Mouse (Mus musculus) kidney, adult 18-20 months (tissue): ENCODE measurements around the gene Frmd8.
A peak's percentile ranks its signal among the peaks of the same experiment; 100 is the strongest.

Experiments used
- DNase-seq: peaks from one replicate; pipeline ENCODE4 v3.0.0; 2021

Frmd8 gene

DNA sequence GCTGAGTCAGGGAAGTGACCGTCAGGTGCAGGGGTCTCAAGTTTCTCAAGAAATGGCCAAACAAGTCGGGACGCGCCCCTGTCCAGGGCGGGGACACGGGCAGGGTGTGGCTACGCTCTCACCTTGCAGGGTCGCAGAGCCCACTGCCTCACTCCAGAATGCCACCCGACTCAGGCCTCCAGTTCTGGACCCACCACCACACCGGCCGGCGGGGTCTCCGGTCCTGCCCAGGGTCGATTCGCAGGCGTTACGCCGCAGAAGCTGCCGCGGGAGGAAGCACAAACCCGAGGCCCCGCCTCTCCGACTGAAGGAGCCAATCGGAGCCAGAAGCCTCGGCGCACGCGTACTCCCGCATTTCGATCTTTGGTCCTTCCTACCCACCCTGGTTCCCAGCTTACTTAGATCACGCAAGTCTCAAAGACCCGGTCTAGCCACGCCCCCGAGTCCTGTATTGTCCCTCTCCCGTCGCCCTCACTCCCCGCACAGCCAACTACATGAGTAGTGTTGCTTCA is at the start of gene Frmd8:
Gene Frmd8, minus strand, starts transcription at position 306 of the 512 bp plus-strand sequence.
- peak; percentile 94 for DNase-seq

DNA sequence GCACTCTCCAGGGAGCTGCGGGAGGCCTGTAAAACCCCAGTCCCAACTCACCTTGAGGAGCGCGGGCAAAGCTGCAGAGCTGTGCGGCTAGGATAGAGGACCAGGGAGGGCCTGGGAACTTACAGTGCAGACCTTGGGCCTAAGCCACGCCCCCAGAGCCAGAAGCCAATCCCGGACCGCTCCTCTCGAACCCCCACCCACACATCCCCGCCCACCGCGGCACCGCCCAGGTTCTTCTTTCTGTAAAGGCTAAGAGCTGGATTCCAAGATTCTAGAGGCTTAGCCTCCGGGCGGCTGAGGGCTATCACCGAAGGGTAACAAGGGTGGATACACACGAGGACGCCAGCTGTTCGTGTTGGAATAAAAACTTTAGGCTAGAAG is 49.6 kb upstream of the Frmd8 start, which contains the start of gene Cdc42ep2:
Gene Cdc42ep2, minus strand, starts transcription at position 104 of the 381 bp plus-strand sequence.
- DNase-seq: peak; percentile 96

DNA sequence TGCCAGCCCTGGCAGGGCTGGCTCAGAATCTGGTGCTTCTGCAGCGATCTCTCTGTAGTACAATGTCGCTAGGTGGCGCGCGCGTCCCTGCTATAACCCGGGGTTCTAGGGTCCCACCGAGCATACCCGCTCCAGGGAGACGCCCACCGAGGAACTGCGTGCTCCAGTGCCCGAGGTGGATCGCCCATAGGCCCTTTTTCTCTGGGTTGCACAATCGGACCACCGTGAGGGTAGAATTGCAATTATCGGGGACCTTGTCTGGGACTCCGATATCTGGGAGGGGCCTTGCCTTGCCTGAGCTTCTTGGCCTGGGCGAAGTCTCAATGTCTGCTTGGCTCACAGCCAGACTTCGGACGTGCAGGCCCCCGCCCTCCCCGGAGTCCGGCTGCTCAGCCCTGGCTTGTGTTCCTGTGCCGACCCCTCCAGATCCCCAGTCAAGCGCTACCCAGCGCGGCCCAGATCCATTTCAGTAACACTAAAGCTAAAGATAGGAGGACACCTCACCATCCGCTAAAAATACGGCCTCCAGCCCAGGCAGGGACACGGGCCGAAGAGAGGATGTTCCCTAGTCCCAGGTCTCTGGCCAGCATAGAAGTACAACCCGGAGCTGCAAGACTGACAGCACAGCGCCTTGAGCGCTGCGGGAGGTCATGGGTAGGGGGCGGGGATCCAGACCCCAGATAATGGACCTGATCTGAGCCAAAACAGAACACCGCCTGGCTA is 49.1 kb upstream of the Frmd8 start:
- DNase-seq: peak; percentile 95

DNA sequence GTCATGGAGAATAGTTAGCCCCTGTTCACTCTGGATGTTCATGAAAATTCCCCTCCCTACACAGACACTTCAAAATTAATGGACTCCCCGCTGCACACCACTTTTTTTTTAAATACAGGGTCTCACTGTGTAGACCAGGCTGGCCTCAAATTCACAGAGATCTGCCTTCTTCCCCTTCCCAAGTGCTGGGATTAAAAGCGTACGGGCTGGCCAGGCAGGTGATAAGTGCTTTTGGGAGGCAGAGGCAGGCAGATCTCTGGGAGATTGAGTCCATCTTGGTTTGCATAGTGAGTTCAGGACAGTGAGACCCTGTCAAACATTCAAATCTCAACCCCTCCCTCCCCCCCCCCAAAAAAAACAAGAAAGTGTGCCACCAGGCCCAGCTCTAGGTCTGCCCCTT is 47.9 kb upstream of the Frmd8 start:
- no peak for DNase-seq

DNA sequence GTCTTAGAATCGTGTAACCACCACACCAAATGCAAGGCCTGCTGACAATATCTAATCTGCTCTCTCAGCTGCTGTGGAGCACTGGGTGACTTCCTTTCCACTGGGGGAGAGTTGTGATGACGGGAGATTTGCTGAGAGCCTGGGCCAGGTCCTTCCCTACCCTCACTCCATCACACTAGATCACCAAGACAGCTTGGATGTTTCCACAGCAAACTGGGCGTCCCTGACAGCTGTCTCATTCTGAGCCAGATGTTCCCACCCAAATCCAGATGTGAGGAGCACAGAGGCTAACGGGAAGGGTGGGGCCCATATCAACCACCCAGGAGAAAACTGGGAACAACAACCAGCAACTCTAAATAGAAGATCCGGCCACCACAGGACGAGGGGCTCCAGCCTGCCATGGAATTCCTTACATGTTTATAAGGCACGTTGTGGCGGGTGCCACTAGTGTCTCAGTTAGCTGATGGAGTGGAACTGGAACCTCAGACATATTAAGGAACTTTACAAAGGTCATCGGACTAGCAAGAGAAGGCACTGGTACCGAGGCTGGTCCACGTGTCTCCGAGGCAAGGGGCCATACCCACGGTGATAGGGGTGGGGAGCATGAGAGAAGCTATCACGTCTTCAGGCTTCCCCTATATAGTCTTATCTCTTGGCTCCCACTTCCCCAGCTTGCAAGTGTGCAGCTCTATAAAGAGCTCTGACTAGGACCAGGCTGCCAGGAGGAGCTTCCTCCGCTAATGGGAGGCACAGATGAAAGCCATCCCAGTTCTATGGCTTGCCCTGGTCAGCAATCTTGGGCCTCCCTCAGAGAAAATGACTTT is 47.3 kb upstream of the Frmd8 start:
- no peak for DNase-seq

DNA sequence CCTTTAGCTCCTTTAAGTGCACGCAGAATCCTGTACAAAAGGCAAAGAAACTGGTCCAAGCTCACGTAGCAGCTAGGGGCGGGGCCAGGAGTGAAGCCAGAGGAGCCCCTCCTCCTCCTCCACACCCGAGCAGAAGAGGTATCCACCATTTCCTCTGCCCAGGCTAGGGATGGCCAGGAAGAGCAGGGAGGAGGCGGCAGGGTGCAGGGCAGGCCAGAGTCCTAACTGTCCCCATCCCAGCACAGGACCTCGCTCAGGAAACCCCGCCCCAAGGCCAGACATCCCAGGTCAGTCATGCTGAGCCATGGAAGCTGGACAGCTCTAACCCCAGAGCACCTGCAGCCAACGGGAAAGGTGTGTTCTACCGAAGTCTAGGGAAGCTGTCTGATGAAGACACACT is 46.6 kb upstream of the Frmd8 start:
- DNase-seq: peak; percentile 49

DNA sequence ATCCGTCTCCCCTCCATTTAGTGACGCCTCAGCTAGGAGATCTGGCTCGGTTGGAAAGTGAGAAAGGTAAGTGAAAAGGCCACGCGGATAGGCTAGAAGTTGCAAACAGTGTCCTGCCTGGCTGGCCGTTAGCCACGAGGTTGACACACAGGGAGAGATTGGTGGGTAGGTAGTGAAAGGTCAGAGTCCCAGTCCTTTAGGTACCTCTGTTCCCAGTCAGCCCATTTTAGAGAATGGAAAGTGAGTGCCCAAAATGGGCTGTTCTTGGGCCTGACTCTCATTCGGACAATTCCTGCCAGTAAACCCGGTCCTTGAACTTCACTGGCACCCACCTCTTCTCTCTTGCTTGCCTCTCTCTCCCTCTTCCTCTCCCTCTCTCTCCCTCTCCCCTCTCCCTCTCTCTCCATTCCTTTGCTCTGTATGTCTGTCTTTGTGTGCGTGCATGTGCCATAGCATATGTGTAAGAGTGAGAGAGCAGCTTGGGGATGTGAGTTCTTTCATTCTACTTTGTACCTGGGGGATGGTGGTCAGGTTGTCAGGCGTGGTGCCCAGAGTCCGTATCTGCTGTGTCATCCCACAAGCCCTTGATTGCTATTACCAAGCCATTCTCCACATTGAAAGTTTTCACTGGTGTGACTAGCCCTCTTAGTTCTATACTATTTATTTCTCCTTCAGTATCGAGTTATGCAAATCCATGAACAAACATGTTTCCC is 38.1 kb upstream of the Frmd8 start, which contains the start of gene Dpf2:
Gene Dpf2, minus strand, starts transcription at position 4 of the 713 bp plus-strand sequence.
- peak; percentile 23 for DNase-seq

DNA sequence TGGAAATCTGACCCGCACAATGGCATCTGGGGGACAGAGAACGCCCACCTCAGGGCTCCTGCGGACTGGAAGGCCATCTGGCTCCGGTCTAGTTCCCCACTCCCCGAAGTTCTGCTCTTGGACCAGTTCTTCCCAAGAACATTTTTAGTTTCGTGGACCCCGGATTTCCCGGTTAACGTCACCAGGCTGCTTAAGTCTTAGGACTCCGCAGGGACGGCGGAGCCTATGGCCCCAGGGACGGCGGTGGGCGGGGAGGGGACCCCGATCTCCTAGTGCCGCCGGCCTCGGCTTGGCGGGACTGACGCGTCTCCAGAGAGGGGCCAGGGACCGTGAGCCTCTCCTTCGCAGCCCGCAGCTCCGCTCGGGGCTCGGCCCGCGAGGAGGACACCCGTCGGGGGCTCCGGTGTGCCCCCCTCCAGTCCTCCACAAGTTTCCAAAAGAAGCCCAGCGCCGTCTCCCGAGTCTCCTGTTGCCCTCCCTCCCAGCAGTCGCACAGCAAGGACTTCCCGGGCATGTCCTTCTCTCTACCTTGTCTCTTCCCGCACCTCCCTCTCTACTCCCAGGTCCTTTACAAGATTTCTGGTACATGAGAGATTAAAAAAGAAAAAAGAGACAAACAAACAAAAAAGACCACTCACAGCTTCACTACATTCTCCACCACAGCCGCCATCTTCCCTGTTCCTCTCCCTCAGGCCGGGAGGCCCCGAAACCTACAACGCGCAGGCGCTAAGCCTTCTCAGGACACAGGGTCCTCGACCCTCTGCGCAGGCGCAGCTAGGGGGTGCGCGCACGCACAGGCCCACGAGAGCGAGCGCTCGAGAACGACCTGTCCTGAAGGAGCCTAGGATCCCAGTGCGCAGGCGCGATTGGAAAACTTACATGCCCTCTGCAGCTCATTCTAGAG is 37.3 kb upstream of the Frmd8 start:
- DNase-seq: peak; percentile 99

DNA sequence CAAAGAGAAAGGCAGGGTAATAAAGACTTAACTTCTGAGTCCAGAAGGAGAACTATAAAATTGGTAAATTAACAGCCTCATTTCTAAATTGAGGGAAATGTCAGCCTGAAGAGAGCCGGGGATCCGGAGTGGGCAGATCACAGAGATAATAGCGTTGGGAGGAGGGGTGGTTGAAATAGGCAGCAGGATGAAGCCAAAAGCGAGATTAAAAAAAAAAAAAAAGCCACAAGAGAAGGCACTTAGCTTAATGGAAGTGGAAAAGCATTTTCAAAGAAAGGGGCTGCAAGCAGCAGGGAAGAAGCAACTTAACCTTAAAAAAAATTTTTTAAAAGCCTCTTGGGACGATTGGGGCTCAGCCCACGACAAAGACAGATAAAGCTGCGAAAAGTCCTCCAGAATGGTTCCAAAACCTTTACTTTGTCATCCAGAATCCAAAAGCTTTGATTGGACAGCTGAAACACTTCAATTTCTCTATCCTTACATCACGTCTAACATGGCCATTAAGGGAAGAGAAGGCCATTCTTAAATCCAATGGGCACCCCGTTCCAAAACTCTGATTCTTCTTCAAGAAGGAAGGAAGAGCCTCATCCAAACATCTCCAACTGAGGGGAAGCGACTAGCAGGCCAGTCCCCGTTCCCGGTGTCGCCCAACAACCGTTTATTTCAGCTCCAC is 36.5 kb upstream of the Frmd8 start:
- DNase-seq: no peak

DNA sequence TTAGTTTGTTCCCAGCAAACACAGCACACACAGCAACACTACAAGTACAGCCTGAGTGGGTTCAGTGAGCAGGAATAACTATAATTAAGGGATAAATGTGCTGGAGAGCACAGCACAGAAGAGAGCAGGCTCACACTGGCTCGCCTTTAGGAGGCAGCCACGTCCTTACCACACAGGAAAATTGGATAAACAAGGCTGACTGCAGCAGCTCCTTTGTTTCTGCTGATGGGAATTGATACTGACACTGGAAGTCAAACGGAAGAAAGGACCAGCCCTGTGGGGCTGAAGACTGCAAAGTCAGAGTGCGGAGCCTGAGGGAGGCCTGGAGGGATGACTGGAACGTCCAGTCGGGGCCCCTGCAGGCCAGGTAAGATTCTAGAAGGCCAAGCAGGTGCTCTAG is 35.1 kb upstream of the Frmd8 start:
- no peak for DNase-seq

DNA sequence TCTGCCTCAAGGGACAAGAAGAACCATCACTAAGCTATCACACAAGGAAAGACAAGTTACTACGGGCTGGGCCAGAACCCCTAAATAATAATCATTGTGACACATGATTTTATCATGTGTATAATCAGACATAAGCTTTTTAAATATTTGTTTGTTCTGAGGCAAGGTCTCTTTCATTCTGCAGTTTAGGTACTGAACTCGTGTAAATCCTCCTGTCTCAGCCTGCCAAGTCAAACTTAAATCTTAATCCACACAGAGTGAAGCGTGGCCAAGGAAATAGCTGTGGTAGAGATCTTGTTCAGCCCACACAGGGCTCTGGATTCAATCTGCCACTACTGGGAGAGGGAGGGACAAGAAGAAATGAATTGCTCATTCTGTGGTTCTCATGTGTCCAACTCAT is 32.2 kb upstream of the Frmd8 start:
- DNase-seq: no peak

DNA sequence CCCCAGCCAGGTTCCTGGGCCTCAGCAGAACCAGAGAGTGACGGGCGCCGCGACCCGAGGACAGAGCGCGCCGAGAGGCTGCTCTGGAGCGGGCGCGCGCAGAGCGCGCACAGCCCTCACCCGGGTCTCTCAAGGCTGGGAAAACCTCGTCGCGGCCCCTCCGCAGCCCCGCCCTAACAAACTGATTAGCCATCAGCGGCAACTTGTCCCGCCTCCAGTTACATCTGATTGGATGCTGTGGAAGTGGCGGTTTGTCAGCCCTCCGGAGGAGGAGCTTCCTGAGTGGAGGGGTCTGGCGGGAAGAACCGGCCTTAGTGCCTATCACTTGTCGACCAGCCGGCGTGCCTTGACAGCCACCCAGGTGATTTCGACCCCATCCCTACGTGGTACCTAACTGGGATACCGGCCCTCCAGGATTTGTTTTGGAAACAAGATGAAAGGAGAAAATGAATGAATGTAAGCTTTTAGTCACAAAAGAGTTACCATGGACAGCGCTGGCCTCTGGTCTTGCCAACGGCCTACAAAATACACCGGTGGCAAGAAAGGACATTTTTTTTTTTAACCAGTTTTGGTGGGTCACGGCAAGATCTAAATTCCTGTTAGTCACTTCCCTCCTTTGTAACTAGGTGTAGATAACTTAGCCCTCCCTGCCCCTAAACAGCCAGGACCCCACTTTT is 19.1 kb upstream of the Frmd8 start, which contains the start of gene Tigd3:
Gene Tigd3, minus strand, starts transcription at position 148 of the 677 bp plus-strand sequence.
- peak; percentile 93 for DNase-seq

DNA sequence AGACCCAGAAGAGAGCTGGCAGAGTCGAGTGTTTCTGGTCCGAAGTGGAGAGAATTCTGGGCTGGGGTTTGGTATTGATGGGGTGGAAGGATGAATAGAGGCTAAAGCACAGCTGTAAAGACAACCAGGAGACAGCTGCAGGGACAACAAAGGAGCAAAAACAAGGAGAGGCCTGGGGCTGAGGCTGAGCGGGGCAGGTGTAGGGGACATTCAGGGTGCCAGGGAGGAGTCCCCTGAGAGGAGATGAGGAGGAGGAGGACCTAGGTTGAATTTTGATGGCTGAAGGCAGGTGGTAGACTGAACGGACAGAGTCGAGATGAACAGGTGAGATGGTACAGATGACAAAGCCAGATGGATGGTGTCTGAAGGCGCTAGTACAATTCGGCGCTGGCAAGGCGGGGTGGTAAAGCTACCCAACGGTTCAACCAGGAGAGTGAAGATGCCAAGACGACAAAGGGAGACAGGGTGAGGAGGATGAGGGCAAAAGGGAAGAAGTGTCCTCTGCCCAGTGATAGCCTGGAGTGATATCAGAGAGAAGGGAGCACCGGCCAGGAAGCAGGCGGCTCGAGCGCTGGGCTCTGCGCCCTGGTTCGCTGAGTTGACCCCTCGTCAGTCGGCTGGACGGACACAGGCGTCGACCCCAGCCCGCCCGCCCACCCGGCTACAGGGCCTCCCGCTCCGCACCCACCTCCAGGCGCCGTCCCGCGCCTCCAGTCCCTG is 18.4 kb upstream of the Frmd8 start:
- no peak for DNase-seq

DNA sequence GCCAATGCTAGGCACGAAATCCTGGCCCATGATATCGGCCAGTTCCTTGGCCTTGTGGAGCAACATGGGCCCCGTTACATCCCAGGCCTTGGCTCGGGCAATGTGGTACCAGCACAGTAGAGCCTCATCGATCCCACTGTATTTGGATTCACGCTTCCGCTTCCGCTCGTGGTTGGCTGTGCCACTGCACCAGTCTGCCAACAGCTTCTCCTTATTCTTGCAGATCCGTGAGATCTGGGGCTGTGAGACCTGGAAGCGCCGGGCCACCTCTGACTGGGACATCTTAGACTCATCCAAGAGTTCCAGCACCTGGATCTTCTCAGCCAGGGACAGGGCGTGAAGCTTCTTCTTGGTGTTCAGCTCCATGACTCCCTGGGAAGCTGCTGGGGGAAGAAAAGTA is 17.7 kb upstream of the Frmd8 start:
- no peak for DNase-seq

DNA sequence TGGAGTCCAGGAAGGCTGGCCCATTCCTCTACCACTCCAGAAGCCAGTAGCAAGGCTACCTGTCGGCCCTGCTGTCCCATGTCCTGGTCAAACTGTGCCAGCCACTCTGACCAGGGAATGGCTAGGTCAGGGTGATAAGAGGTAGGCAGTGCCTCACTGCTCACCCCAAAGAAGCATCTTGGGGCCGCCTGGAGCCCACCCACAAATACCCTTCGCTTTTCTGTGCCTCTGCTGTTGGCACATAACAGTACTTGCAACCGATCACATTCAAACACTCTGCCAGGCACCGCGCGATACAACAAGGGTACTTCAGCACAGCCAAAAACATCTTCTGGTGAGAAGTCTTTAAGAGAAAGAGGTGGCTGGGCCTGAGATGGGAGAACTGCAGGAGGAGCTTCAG is 17.2 kb upstream of the Frmd8 start:
- no peak for DNase-seq

DNA sequence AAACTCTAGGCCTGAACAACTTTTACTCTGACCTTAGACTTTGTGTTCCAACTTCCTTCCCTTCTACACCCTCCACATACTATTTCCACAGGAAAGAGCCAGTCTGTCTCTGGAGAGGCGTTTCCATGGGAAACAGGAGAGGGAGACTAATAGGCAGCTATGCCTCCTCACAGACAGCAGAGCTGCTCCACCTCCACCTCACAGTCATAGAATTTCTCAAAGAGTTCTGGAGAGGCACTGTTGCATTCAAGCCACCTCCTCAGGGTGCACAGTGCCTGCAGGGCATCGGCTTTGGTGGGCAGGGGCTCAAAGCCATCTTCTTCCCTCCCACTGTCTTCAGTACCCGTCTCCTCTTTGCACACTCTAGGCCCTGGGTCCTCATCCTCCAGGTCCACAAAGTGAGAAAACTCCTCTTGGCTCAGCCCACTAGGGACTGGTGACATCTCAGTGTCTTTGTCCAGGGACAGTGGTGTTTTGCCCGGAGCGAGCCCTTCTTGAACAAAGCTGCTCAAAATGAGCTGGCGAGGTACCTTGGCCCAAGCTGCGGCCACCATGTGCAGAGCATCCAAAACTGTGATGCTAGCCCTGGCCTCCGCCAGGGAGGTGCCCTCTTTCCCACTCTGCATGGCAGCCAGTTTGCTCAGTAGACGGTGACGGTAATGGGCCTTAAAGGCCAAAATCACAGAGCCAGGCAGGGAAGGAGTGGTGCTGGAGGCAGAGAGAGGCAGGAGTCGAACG is 16.6 kb upstream of the Frmd8 start:
- DNase-seq: no peak

DNA sequence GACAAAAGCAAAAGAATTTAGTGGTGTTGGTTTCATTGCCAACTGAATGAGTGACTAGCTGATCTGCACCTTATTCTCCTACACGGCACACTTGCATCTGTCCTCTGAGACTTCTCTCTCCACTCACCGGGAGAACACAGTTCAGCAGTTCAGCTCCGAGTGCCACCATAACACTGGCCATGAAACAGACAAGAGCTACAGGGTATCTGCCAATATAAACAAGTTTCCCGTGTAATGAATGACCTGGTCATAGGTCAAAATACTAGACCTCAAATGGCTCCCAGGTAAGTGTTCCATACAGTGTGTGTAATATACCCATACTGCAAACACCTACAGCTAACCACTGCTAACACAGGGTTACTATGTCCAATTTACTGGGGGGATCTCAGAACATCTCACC is 14.1 kb upstream of the Frmd8 start:
- no peak for DNase-seq

DNA sequence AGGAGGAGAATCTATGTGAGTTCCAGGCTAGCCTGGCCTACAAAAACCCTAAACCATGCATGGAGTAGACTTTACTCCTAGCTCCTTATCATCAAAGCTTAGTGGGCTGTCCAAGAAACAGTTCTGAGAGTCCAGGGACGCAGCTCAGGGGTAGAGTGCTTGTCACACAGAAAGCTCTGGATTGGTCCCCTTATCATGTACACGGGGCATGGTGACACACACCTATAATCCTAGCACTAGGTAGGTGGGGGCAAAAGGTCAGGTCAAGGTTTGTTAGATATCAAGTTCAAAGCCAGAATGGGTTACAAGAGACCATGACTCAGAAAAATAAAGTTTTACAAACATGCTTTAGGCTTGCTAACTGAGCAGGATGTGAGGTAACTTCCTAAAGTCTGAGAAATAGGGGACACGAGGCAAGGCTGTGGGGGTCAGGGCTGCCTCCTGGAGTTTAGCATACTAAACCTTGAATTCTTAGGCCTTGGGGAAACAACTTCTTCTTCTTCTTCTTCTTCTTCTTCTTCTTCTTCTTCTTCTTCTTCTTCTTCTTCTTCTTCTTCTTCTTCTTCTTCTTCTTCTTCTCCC is 12.3 kb upstream of the Frmd8 start:
- no peak for DNase-seq

DNA sequence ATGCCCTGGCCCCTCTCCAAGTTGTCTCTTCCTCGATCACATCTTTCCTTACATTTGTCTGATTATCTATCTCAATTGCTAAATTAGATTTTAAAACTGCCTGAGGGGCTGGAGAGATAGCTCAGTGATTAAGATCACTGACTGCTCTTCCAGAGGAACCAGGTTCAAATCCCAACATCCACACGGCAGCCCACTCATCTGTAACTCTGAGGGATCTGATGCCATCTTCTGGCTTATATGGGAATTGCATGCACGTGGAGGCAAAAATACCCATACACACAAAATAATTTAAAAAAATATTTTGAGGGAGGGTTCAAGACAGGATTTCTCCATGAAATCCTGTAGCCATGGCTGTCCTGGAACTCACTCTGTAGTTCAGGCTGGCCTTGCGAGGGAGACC is 10.8 kb upstream of the Frmd8 start:
- DNase-seq: no peak
